Mouse (Mus musculus): ENCODE results near the gene Rab40c.

DNA sequence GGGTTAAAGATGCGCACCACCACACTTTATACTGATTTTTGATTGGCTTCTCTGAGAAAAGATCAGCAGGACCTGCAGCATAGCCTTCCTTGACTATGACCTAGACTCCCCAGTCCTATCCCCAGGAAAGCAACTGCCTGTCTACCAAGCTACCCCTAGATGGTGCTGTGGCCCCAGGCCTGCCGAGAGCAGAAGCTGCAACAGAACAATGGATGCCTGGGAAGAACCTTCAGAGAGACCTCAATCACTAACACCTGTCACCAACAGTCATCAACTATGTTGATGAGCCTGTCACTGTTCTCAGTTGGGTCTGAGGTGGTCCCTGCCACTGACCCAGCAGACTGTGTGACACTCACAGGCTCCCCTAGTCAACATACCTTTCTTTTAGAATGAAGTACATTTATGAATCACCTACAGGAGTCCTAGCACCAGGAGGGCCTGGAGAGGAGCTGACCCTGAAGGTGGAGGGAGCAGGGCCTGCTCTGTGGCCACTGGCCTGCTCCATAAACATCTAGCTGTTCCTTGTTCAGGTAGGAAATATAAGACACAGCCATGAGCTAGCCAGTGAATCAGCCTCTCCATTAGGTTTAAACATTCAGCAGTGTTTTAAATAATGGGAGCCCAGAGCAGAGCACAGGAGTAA, 25.4 kb downstream of the Rab40c start:
- TF ChIP-seq CTCF (IDR thresholded peaks at IDR 0.05; ENCODE audit: low read depth, low read length) (peak; percentile 99), POLR2A (IDR thresholded peaks at IDR 0.05; ENCODE audit: extremely low read depth, insufficient read depth, low read length) (no peak)

Data from liver, adult 2 months (tissue).